Mouse (Mus musculus) adrenal gland, postnatal 14 days (tissue): Measurements from ENCODE around the gene Aloxe3. TPM values are rescaled to one million over a fixed set of nuclear protein-coding genes. Genes with fewer than 3 reads are reported as not detected.

ENCODE experiments used
- DNase-seq: peaks from one replicate; pipeline ENCODE4 v3.0.0; 2021; ENCODE audit warnings: mixed read lengths
- total RNA-seq: library from RNA; stranded (reverse); gene quantifications from 2 replicates; pipeline ENCODE4 v1.2.3, GENCODE M21; 2021

Gene Aloxe3
- total RNA-seq, 1 experiment from 2014 or later: 1.6 TPM

DNA sequence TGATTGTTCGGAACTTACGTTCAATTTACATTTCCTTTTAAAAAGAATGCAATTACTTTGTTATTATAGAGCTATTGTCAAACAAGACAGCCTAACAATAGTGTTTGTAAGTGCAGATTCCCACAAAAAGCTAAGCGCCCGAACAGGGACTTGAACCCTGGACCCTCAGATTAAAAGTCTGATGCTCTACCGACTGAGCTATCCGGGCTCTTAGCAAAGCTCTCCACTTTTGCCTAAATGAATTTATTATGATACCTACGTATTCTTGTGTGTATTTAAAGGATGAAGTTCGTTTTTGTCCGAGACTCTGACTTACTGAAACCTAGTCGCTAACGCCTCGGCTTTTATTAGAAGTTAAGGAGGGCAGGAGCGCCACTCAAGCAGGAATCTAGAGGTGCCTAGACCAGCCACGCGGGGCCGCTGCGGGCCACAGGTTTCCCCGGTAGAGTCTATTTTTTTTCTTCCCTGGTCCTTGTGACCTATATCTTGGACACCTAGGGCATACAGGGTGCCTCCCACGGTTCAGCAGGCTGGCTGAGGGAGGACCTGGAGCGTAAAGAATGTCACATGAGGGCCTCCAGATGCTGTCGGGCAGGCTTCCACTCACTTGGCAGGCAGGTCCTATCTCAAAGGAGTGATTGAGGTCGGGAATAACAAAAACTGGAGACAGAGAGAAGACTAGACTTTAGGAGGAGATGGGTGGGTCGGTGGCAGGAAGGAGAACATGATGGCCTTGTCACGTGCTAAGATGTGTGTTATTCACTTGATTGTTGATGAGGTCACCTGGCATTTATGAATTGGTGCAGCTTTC lies 450 bp upstream of the Aloxe3 start:
- DNase-seq: peak; percentile 85

DNA sequence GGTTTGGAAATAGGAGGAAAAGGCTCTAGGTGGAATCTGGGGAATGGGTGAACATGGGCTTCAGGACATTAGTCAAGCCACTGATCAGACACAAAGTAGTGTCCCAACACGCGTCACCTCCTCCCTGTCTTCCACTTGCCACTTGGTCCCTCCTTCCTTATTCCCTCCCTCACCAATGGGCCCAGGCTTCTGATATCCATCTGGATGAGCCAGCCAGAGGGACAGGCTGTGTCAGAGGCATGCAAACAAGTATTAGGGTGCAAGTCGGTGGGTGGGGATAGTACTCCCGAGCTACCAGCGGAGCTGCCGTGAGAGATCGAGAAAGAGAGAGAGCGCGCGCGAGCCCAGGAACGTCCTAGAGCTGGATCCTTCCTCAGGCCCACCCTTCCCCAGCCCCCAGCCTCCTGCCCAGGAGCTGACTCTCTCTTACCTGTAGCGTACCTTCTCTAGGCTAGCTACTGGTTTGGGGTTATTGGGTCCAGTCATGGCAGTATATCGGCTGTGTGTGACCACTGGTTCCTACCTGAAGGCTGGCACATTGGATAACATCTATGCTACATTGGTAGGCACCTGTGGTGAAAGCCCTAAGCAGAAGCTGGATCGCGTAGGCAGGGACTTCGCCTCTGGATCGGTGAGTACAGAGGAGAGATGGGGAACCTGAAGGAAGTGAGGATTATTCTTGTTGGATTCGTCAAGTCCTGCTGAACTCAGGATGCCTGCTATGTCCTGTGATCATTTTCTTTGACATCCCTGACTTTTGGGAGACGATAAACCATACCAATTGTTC lies 416 bp downstream of the Aloxe3 start:
- peak; percentile 49 for DNase-seq

DNA sequence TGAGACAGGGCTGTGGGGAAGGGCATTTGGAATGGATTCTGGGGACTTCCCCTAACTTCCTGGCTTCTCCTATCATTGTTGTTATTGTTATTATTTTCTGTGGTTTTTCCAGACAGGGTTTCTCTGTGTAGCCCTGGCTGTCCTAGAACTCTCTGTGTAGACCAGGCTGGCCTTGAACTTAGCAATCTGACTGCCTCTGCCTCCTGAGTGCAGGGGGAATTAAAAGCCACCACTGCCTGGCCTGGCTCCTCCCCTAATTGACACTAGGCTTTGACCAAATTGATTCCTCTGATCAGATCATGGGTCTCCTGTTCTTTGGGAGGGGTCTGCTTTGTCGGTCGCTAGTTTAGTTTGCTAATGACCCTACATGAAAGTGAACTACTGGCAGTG lies 1.0 kb downstream of the Aloxe3 start:
- DNase-seq: no peak

DNA sequence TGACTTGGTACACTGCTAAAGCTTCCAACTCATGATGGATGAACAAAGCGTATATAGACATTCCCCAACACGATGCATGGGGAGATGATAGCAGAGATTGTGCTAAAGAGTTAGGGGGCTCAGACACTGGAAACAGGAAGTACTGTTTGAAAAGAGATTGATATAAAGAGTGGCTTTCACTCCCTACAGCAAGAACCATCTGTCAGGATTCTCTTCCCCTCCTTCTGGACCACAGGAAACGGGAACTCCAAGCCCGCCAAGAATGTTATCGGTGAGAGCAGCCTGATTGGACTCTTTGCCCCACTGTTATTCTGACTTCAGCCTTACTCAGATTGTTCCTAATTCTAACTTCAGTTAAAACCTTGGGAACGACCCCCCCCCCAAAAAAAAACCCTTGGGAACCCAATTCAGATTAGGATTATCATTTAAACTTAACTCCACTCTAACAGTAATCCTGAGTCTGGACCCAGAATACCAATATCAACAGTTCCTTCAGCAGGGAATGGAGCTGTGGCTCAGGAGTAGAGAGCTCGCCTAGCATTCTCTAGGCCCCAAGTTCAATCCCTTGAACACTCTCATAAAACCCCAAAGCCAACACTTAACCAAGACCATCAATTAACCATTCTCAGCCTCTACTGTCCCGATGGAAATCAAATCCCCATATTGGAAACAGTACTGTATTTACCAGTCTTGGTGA lies 2.9 kb downstream of the Aloxe3 start:
- no peak for DNase-seq

DNA sequence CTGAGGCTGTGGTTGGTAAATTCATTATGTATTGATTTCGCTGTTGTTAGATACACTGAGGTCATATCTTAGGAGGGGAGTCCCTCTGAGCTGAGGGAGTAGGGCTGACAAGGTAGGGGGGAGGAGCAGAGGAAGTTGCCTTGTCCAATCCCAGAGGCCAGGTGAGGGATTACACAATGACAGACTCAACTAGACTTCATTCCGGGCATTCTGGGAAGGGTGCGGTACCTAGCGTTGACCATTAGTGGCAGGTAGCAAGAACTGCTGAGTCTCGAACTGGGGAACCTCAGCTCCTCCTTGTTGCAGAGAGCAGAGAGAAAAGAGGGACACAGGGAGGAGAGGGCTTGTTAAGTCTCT lies 7.8 kb downstream of the Aloxe3 start:
- DNase-seq: no peak

DNA sequence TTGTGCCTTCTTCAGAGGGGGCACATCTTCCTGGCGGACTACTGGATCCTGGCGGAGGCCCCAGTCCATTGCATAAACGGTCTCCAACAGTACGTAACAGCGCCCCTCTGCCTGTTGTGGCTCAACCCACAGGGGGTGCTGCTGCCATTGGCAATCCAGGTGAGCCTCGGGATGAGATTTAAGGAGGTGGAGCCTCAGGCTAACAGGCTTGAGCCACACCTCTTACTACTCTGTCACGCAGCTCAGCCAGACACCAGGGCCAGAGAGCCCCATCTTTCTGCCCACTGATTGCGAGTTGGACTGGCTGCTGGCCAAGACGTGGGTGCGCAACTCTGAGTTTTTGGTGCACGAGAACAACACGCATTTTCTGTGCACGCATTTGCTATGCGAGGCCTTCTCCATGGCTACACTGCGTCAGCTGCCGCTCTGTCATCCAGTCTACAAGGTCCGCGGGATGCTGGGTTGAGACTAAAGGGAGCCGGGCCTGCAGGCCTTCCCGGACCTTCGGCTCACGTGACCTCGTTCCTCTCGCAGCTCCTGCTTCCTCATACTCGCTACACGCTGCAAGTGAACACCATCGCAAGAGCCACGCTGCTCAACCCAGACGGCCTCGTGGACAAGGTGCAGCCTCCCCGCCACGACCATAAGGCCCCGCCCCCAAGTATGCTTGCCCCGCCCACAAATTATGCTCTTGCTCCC lies 8.4 kb downstream of the Aloxe3 start:
- DNase-seq: peak; percentile 83

DNA sequence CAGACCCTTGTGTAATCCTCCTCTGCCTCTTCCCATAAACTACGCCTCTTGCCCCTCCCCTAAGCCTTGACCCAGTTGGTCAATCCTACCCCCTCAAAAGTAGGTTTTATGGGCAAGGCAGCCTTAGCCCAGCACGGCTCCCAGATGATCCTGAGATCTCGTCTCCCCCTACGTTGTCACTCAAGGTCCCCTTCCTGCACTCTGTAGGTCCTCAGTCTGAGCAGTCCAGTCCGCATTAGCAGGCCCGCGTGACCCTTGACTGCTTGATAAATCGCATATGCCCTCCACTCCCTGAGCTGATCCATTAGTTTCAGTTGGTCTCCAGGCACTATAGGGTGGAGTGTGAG lies 8.9 kb downstream of the Aloxe3 start:
- no peak for DNase-seq

DNA sequence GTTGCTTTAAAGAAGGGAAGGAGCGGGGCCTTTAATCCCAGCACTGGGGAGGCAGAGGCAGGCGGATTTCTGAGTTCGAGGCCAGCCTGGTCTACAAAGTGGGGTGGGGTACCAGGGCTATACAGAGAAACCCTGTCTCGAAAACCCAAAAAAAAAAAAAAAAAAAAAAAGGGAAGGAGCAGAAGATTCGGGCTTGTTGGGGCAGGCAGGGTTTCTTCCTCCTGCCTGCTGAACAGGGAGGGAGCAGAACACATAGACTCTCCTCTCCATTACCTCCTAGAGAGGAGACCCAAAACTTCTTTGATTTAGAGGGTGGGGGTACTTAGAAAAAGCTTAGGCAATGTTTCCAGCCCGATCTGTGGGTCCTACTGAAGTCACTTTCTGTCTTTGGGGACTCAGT lies 9.7 kb downstream of the Aloxe3 start:
- no peak for DNase-seq

DNA sequence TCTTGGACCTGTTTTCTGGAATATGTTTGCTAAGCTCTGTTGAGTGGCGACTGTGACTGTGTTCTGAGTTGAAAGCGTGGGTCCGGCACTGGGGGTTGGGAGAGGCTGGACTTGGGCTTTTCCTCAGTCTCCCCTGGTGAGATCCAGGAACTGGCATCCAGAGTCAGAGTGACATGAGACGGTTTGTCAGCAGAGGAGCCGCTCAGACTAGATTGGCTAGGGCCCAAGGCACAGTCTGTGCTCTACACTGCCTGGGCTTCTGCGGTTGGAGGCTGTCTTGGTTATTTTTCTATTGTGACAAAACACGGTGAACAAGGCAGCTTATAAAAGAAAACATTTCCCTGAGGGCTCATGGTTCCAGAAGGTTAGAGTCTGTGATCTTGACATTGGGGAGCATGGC lies 21.9 kb downstream of the Aloxe3 start:
- peak; percentile 28 for DNase-seq

DNA sequence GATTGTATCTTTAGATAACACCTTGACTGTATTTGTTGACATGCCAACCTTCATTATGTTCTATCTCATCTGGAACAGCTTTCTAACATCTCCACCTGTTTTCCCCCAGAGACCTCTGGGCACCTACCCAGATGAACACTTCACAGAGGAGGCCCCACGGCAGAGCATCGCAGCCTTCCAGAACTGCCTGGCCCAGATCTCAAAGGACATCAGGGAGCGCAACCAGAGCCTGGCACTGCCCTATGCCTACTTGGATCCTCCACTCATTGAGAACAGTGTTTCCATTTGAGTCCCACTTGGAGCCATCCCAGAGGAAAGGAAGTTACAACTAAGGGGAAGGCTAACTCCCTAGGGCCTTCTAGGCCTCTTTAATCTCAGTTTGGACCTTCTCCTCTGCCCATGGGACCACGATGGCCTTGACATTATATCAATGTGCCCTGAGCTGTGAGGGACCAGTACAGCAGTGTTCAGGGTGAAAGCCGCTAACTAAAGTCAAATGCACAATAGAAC lies 22.8 kb downstream of the Aloxe3 start:
- peak; percentile 32 for DNase-seq

DNA sequence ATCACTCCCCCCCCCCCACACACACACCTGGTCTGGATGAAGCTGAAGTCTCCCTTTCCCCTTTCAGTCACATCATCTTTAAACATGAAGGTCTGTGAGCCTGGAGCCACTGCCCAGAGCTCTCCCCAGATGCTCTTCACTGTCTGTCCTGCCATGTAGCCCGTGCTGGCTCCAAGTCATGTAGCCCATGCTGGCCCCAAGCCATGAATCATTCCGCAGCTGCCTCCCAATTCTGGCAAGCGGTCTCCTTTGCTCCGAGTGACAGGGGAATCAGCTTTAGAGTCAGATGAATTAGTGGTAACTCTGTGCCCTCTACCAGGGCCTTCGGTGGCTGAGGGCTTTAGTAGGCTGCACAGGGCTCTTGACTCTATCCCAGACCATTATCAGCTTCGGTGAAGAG lies 24.0 kb downstream of the Aloxe3 start:
- no peak for DNase-seq

DNA sequence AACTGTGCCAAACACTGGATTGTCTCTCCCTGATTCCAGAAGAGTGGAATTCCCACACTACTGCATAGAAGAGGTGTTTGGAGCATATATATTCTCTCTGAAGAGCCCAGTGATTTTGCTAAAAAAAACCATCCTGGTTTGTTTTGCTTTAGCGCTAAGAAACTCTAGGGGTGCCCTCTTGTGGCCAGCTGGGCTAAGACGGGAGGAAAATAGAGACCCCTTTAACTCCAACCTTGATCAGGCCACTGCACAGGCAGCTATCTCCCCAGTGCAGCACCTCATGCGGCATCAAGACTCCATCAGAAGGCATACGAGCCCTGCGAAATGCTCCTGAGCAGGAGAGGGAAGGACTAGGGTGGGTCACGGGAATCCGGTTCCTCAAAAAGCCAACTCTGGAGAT lies 24.7 kb downstream of the Aloxe3 start:
- peak; percentile 84 for DNase-seq

DNA sequence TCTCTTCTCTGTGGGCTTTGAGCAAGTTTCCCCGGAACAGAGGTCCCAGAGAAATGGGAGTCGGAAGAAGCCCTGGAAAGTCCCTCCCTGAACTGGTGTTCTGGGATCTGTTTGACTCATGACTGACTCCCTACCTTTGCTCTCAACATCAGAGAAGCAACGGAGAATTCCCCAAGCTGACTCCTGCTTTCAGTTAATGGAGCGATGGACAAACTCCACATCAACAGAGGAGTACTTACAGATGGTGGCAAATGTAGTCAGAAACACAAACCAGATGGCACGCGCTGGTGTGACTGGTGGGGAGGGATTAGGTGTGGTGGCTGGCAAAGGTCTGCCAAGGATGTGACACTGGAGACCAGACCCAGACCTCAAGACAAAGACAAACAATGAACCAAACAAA lies 25.3 kb downstream of the Aloxe3 start:
- DNase-seq: no peak

DNA sequence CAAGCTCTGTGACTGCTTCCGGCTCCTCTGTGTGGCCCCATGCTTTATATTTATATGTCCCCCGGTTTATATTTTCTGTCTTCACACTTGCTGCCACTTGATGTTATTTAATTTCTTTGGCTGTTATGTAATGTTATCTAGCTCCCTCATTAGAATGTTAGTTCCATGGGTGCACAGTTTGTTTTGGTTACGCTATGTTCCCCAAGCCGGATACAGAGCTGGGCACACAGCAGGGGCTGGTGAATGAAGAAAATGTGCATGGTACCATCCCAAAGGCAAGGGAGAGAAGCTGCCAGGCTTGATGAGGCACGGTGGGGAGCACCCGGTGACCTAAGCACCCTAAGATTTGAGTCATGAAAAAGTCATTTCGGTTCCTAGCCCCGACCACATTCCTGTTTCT lies 28.1 kb downstream of the Aloxe3 start:
- no peak for DNase-seq

DNA sequence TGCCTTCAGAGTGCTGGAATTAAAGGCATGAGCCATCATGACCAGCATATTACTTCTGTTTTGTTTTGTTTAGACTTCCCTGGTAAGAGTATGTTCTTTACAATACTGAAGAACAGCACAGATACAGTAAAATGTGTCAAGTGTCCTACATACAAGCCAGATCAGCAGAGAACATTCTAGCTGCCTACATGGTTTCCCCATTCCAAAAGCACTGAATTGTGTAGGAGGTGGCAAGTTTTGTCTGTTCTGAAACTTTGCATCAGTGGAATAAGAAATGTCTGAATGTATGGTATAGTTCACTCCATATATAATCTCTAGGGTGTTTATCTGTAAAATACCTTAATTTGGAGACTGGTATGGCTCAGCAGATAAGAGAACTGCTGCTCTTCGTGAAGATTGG lies 29.7 kb downstream of the Aloxe3 start:
- DNase-seq: no peak

DNA sequence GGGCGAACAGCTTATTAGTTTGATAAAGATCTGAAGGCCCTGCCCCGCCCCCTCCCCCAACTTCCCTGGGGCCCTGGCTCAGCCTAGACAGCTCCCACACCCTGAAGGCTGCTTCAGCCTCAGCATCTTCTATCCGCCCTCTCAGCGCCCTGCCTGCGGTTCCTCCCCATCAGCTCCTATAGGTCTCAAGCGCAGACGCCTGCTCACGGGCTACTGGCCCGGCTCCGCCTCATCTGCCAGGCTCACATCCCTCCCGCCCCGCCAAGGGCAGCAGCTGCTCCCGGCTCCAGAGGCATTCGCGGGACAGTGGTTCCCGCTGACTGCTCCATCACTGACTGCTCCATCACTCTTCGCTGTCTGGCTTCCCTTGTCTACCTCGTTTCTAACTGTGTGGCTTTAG lies 31.1 kb downstream of the Aloxe3 start, which contains the start of gene Alox12b:
TSS of gene Alox12b (plus strand) at position 190 of the 400 bp plus-strand sequence.
- DNase-seq: peak; percentile 28

DNA sequence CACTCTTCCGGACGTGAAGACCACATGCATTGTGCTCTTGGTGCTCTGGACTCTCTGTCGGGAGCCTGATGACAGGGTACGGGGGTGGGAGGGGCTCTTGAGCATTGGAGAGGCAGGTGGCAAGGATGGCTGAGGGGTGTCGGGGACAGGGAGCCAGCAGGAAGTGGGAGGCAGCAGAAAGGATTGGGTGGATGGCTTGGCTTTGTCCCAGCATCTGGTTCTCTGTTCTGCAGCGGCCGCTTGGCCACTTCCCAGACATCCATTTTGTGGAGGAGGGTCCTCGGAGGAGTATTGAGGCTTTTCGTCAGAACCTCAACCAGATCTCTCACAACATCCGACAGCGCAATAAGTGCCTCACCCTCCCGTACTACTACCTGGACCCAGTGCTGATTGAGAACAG lies 43.6 kb downstream of the Aloxe3 start:
- no peak for DNase-seq

DNA sequence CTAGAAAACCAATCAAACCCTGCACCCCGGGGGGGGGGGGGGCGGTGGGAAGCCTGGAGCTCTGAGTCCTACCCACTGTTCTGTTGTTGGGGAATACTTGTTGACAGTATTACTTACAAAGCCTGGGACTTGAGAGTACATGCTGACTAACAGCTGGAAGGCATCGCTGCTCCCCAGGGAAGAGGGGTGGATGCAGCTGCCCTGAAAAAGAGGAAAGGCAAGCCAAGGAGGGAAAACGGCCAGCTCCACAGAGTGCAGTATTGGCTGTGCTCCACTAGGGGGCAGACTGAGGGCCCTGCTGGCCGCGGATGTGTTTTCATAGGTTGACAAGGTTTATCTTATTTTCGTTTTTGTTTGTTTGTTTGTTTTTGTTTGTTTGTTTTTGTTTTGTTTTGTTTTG lies 45.9 kb downstream of the Aloxe3 start:
- peak; percentile 80 for DNase-seq

DNA sequence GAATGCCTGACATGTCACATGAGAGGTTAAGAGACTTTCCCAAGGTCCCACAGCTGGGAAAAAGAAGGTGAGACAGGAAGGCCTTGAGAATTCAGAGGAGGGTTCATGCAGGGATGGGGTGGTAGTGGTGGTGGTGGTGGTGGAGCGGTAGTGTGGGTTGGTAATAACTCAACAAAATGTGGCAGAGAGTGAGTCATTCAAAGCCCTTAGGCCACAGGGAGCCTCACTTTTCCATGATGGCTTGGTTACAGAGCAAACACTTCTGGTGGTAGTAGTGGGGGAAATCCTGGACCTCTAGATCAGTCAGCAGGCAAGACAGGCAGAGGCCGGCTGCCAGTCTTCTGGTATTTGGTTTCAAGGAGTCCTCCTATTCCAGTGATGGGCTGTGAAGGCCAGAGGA lies 46.9 kb downstream of the Aloxe3 start:
- DNase-seq: peak; percentile 17

DNA sequence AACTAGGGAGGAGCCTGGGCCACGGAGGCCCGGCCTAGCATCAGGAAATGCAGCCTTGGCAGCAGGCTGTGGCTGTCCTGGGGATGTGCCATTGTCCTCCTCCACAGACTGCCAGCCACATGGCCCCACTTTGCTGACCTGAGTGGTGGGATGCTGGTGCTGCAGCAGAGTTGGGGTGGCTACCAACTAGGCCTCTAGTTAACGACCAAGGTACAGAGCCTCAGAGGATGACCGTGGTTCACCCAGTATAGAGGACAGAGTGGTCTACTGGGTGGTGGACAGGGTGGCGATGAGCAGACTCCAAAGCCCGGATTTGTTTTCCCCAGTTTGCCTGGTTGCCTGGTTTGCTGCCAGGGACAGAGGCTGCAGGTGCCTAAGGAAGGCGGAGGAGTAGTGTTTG lies 49.0 kb downstream of the Aloxe3 start:
- no peak for DNase-seq

DNA sequence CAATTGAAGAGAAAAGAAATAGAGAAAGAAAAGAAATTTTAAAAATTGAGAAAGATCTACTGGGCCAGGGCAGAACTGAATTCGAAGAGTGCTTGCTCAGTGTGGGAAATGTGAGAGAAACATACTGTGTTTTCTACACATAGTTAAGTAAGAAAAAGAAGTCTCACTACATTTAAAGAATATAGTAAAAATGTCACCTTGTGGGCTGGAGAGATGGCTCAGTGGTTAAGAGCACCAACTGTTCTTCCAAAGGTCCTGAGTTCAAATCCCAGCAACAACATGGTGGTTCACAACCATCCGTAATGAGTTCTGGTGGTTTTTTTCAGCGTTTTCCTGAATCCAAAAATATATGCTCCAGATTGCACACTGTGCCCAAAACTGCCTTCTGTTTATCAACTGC lies 52.8 kb downstream of the Aloxe3 start:
- DNase-seq: no peak

DNA sequence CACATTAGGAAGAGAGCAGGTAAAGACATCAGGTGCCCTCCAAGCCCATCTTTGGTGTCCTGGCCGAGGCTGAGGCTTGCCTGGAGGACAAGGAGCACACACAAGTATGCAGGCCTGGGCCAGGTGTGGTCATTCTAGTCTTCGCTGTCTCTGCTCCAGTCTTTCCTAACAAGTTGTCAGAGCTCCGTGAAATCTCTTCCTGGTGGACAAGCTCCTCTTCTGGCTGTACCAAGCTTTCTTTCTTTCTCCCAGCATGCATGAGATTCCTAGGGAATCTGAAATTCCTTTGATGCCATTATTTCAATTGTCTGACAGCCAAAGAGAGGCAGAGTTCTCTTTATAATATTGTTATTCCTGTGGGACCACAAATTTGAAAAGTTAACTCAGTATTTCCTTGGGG lies 53.8 kb downstream of the Aloxe3 start:
- no peak for DNase-seq
